Mouse (Mus musculus) spleen, adult 2 months (tissue): ENCODE data around the gene Cpne2.

Source experiments
- CTCF ChIP-seq: fragments of 200-500 bp; IDR thresholded peaks from 2 replicates; pipeline ENCODE4 v1.5.1; 2011; ENCODE audit warnings: mild to moderate bottlenecking, inconsistent platforms; ENCODE audit not compliant: insufficient read depth, insufficient read length, insufficient replicate concordance; ENCODE audit errors: extremely low read depth
- POLR2A ChIP-seq: fragments of 200-500 bp; IDR thresholded peaks from 2 replicates; pipeline ENCODE4 v1.6.1; 2011; ENCODE audit warnings: low read depth, low read length, inconsistent platforms

DNA sequence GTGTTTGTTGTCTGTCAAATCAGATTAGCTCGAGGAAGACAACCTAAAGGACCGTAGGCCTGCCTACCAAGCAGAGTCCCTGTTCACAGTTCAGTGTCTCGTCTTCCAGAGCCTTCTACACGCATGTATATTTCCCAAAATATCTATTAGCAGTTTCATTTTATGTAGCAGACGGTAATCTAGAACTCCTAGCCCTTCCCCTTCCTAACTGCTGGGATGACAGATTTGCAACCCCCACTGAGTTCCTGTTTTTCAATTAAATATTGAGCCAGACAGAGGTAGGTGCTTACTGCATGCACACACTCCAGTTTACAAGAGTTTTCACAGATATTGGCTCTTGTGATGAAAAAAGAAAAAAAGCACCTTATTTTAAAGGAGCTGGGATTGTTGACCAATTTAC lies 16.7 kb downstream of the Cpne2 start:
- no peak for TF ChIP-seq POLR2A
- TF ChIP-seq CTCF, result no peak
